13 mouse cellular contexts compared by ENCODE assay signal in the genomic region with DNA sequence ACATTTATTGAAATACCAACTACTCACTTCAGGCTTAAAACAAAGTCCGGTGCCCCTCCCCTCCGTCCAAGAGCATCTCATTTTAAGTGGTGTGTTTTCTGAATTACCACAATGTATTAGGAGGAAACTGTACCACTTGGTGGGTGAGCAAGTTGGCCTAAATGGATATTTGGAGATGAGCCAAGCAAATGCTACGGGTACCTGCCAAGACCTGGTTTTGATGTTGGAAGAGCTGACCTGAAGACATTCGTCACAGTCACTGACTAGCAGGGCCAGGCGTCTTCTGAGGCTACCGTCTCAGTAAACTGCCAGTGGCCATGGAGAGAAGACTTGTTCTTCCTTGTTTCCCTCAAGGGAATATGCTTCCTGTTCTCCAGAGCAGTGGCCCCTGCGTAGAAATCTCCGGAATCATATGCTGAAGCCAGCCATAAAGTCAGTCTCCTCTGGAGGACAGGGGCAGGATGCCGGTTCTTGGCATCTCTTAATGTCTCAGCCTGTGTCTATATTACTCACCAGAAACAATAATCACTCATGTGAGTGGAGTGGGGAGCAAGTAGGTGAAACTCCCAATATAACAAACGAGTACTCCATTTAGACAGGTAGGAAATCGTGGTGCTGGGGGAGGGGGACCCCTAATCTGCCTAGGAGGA.
DNase-seq lines count a peak whose midpoint lies in the region; ATAC-seq lines count a peak whose summit lies in the region.
"Had no signal": no experiment of that assay in that cellular context is flagged by ENCODE, and none has a peak within 500 bp of the region (broad histone marks: within the 10 kb centered on the region; RNA-seq: fewer than 3 reads in every experiment).

No protein-coding gene starts in this region.

- peaks cover 18% of the 10 kb centered on the region for H3K4me1 ChIP-seq in limb, embryonic 12.5 days (replicated peaks)
- H3K4me1 ChIP-seq in limb, embryonic 10.5 days = peaks cover 15% of the 10 kb centered on the region
- H3K4me1 ChIP-seq: midbrain, embryonic 13.5 days; neural tube, embryonic 12.5 days had no signal

- no peaks in the 10 kb centered on the region for H3K36me3 ChIP-seq in limb, embryonic 12.5 days
- no peaks in the 10 kb centered on the region for H3K36me3 ChIP-seq in limb, embryonic 10.5 days
- H3K36me3 ChIP-seq: midbrain, embryonic 13.5 days; neural tube, embryonic 12.5 days had no signal

- H3K4me2 ChIP-seq in limb, embryonic 12.5 days = no peak overlapping the region
- H3K4me2 ChIP-seq: midbrain, embryonic 13.5 days; neural tube, embryonic 12.5 days had no signal

- H3K27ac ChIP-seq in limb, embryonic 12.5 days = peak overlapping the region; percentile 56; the same call in 1 of the 2 replicates
- H3K27ac ChIP-seq in limb, embryonic 10.5 days = no peak overlapping the region
- H3K27ac ChIP-seq: midbrain, embryonic 13.5 days; neural tube, embryonic 12.5 days had no signal

- peak; percentile 93 for DNase-seq in heart, adult 11 months
- no peak for DNase-seq in heart, postnatal 4 days
- DNase-seq in limb, embryonic 10.5 days (ENCODE audit: low spot score) = no peak
- DNase-seq in cerebellum, adult 9-11 months = peak; percentile 38
- no peak for DNase-seq in spleen, postnatal 14 days (ENCODE audit: low spot score in 2 of 2)
- no peak for DNase-seq in testis, postnatal 10 days (ENCODE audit: low spot score)
- DNase-seq: left cerebral cortex, postnatal 4 days; thymus, postnatal 25 days had no signal

- ATAC-seq in limb, embryonic 12.5 days (ENCODE audit: insufficient number of reproducible peaks, insufficient read depth, low FRiP score, low TSS enrichment, low read depth) = no peak
- ATAC-seq in hematopoietic stem cell, adult 5-6 weeks (replicated peaks in 1 of 2; ENCODE audit: insufficient read depth in 1 of 2, low FRiP score in 2 of 2, low TSS enrichment in 1 of 2, low read depth in 1 of 2, poor library complexity in 2 of 2, severe bottlenecking in 2 of 2) = peak; percentile 12 to 25; a peak in 1 of 4 replicates
- ATAC-seq: activated CD4-positive, CD25-positive, alpha-beta regulatory T cell, adult 4 months; midbrain, embryonic 13.5 days had no signal

- H3K4me3 ChIP-seq in limb, embryonic 12.5 days (replicated peaks) = no peak overlapping the region
- no peak overlapping the region for H3K4me3 ChIP-seq in limb, embryonic 10.5 days
- H3K4me3 ChIP-seq: midbrain, embryonic 13.5 days; neural tube, embryonic 12.5 days had no signal

- no peaks in the 10 kb centered on the region for H3K9me3 ChIP-seq in limb, embryonic 12.5 days
- H3K9me3 ChIP-seq in limb, embryonic 10.5 days (replicated peaks) = no peaks in the 10 kb centered on the region
- H3K9me3 ChIP-seq: midbrain, embryonic 13.5 days; neural tube, embryonic 12.5 days had no signal

- H3K9ac ChIP-seq in limb, embryonic 12.5 days (replicated peaks) = no peak overlapping the region
- H3K9ac ChIP-seq: midbrain, embryonic 13.5 days; neural tube, embryonic 12.5 days had no signal

- WGBS in limb, embryonic 12.5 days = 68% methylated on average over 11 of the region's 11 CpGs
- WGBS in limb, embryonic 10.5 days = 81% methylated on average over 11 of the region's 11 CpGs

- no peaks in the 10 kb centered on the region for H3K27me3 ChIP-seq in limb, embryonic 12.5 days
- H3K27me3 ChIP-seq in limb, embryonic 10.5 days (ENCODE audit: low read depth, poor library complexity, severe bottlenecking) = no peaks in the 10 kb centered on the region
- H3K27me3 ChIP-seq: midbrain, embryonic 13.5 days; neural tube, embryonic 12.5 days had no signal

Comparison
In these comparisons a context has a peak if more than half of its experiments do, and no peak if none do; other contexts are left out.
1. DNase-seq: peak in heart, adult 11 months (single experiment) and cerebellum, adult 9-11 months (single experiment); none in heart, postnatal 4 days (single experiment), limb, embryonic 10.5 days (single experiment), spleen, postnatal 14 days (0 of 2) and testis, postnatal 10 days (single experiment).